Mouse (Mus musculus): ENCODE measurements around the gene Pabpn1. TPM values are rescaled to one million over a fixed set of nuclear protein-coding genes. Genes with fewer than 3 reads are reported as not detected.
A peak's percentile ranks its signal among the peaks of the same experiment; 100 is the strongest.

Pabpn1 gene
- polyA plus RNA-seq, 1 experiment from 2014 or later: 163 TPM

GRCm38 (mm10) chr14:54908682-54909081, 16.4 kb downstream of the Pabpn1 start:
- H3K9me3 ChIP-seq (replicated peaks; ENCODE audit: control insufficient read depth, low read length, poor library complexity, severe bottlenecking): no peaks in the 10 kb centered on the region
- WGBS: 90% methylated on average over 7 of the region's 7 CpGs
- H3K4me1 ChIP-seq (ENCODE audit: control insufficient read depth, insufficient read depth, low read length): peaks cover 19% of the 10 kb centered on the region
- H3K4me3 ChIP-seq (ENCODE audit: low read depth, low read length): no peak overlapping the region
- H3K4me2 ChIP-seq (ENCODE audit: low read length): no peak overlapping the region
- no peaks in the 10 kb centered on the region for H3K27me3 ChIP-seq (ENCODE audit: control insufficient read depth, insufficient read depth, low read depth, low read length)
- H3K36me3 ChIP-seq (ENCODE audit: control insufficient read depth, insufficient read depth, low read length): peaks cover 24% of the 10 kb centered on the region
- no peak for ATAC-seq
- no peak overlapping the region; the same call in 1 of the 2 replicates for H3K9ac ChIP-seq (ENCODE audit: low read depth, low read length)
- H3K27ac ChIP-seq (ENCODE audit: low read length): no peak overlapping the region

DNA sequence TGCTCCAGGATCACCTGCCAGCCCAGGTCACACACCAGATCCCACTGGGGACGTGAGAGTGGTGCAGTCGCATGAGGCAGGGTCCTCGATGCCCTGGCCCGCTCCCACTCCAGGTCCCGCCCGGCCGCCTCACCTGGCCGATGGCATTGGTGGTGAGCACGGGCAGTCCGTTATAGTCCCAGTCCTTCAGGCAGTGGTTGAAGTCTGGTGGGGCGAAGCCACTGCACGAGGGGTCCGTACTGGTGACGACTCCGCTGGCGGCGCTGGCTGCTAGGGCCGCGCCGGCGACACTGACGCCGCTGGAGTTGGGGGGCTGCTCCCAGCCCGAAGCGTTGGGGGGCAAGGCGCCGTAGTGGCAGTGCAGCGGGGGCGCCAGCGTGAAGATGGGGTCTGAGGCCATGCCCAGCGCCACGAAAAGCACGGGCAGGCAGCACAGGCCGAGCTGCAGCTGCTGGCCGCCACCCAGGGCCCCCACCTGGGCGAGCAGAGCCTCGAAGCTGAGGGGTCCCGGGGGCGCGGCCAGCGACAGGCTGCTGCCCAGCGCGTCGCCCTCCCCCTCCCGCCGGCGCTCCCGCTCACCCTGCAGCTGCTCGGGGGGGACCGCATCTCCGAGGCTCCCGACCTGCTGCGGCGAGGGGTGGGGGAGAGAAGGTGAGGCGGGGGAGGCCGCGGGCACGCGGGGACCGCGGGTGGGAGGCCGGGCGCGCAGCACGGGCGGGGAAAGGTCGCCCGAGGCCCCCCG, 20.0 kb downstream of the Pabpn1 start:
- H3K36me3 ChIP-seq (ENCODE audit: control insufficient read depth, insufficient read depth, low read length): peaks cover 12% of the 10 kb centered on the region
- H3K27me3 ChIP-seq (ENCODE audit: control insufficient read depth, insufficient read depth, low read depth, low read length): no peaks in the 10 kb centered on the region
- peak overlapping the region; percentile 98 for H3K9ac ChIP-seq (ENCODE audit: low read depth, low read length)
- peak overlapping the region; percentile 93 for H3K27ac ChIP-seq (ENCODE audit: low read length)
- peak; percentile 74 for ATAC-seq
- WGBS: 2% methylated on average over 50 of the region's 69 CpGs
- H3K4me3 ChIP-seq (ENCODE audit: low read depth, low read length): peak overlapping the region; percentile 78
- peak overlapping the region; percentile 96 for H3K4me2 ChIP-seq (ENCODE audit: low read length)
- no peaks in the 10 kb centered on the region for H3K9me3 ChIP-seq (replicated peaks; ENCODE audit: control insufficient read depth, low read length, poor library complexity, severe bottlenecking)
- peaks cover 20% of the 10 kb centered on the region for H3K4me1 ChIP-seq (ENCODE audit: control insufficient read depth, insufficient read depth, low read length)

- Histone ChIP-seq H3K27me3 (ENCODE audit: control insufficient read depth, insufficient read depth, low read depth, low read length) (no peaks in the 10 kb centered on the region), H3K4me3 (ENCODE audit: low read depth, low read length) (peak within 1 kb of the TSS; percentile 78), H3K36me3 (ENCODE audit: control insufficient read depth, insufficient read depth, low read length) (peaks cover 7% of the 10 kb centered on the region), H3K4me2 (ENCODE audit: low read length) (peak within 1 kb of the TSS; percentile 96), H3K4me1 (ENCODE audit: control insufficient read depth, insufficient read depth, low read length) (peaks cover 20% of the 10 kb centered on the region), H3K9ac (ENCODE audit: low read depth, low read length) (peak within 1 kb of the TSS; percentile 98), H3K9me3 (replicated peaks; ENCODE audit: control insufficient read depth, low read length, poor library complexity, severe bottlenecking) (no peaks in the 10 kb centered on the region), H3K27ac (ENCODE audit: low read length) (peak within 1 kb of the TSS; percentile 93)
- ATAC-seq: peak; percentile 97
- 0% methylated on average over 18 of the region's 28 CpGs for WGBS
Measured at GRCm38 (mm10) chr14:54912886-54913285, 20.6 kb downstream of the Pabpn1 start, which contains the start of gene Slc22a17. TSS of gene Slc22a17 (minus strand) at chr14:54913132.

GRCm38 (mm10) chr14:54913343-54913742, 21.0 kb downstream of the Pabpn1 start:
- H3K36me3 ChIP-seq (ENCODE audit: control insufficient read depth, insufficient read depth, low read length): peaks cover 2% of the 10 kb centered on the region; the same call in 1 of the 2 replicates
- peak overlapping the region; percentile 98 for H3K9ac ChIP-seq (ENCODE audit: low read depth, low read length)
- peak overlapping the region; percentile 93 for H3K27ac ChIP-seq (ENCODE audit: low read length)
- no peaks in the 10 kb centered on the region for H3K9me3 ChIP-seq (replicated peaks; ENCODE audit: control insufficient read depth, low read length, poor library complexity, severe bottlenecking)
- no peaks in the 10 kb centered on the region for H3K27me3 ChIP-seq (ENCODE audit: control insufficient read depth, insufficient read depth, low read depth, low read length)
- WGBS: 17% methylated on average over 10 of the region's 10 CpGs
- ATAC-seq: peak; percentile 15; the same call in 1 of the 2 replicates
- peaks cover 20% of the 10 kb centered on the region for H3K4me1 ChIP-seq (ENCODE audit: control insufficient read depth, insufficient read depth, low read length)
- H3K4me3 ChIP-seq (ENCODE audit: low read depth, low read length): peak overlapping the region; percentile 78
- H3K4me2 ChIP-seq (ENCODE audit: low read length): peak overlapping the region; percentile 96

- H3K36me3 ChIP-seq (ENCODE audit: control insufficient read depth, insufficient read depth, low read length): peaks cover 5% of the 10 kb centered on the region
- no peak overlapping the region for H3K4me3 ChIP-seq (ENCODE audit: low read depth, low read length)
- no peak overlapping the region for H3K27ac ChIP-seq (ENCODE audit: low read length)
- WGBS: 96% methylated on average over 15 of the region's 16 CpGs
- no peak overlapping the region for H3K4me2 ChIP-seq (ENCODE audit: low read length)
- no peak for ATAC-seq
- H3K9ac ChIP-seq (ENCODE audit: low read depth, low read length): no peak overlapping the region
- H3K4me1 ChIP-seq (ENCODE audit: control insufficient read depth, insufficient read depth, low read length): peaks cover 4% of the 10 kb centered on the region
- no peaks in the 10 kb centered on the region for H3K27me3 ChIP-seq (ENCODE audit: control insufficient read depth, insufficient read depth, low read depth, low read length)
- no peaks in the 10 kb centered on the region for H3K9me3 ChIP-seq (replicated peaks; ENCODE audit: control insufficient read depth, low read length, poor library complexity, severe bottlenecking)
Measured at GRCm38 (mm10) chr14:54920076-54920685, 27.9 kb downstream of the Pabpn1 start.

DNA sequence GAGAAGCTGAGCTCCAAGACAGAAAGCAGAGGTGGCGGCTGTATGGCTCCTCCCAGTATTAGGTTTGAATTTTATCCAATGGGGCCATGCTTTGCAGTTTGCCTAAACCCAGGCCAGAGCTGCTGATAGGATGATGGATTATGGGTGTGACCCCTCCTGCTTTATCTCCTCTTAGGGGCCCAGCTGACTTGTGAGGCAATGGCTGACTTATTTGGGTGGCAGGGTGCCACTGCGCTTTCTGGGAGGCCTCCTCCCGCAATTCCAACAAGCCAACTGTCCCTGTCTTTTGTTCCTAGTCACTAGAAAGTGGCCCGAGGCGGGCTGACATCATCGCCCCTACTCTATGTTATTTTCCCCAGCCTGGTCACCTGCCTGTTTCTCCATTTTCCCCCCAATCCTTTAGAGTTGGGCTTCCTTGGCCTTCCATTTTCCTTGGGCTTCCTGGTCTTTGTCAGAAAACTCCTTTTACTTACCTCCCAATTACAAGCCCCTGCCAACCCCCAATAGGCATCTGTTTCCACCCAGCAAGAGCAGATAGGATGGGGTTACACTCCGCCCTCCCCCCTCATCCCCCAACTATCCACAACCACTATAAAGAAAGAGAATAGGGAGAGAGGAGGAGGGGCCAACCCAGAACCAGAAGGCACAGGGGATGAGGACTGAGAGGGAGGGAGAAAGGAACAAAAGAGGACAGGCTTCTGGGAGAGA, 32.5 kb downstream of the Pabpn1 start:
- Histone ChIP-seq H3K9me3 (replicated peaks; ENCODE audit: control insufficient read depth, low read length, poor library complexity, severe bottlenecking) (no peaks in the 10 kb centered on the region), H3K4me1 (ENCODE audit: control insufficient read depth, insufficient read depth, low read length) (peaks cover 20% of the 10 kb centered on the region), H3K27ac (ENCODE audit: low read length) (peak overlapping the region; percentile 87), H3K9ac (ENCODE audit: low read depth, low read length) (peak overlapping the region; percentile 12; the same call in 1 of the 2 replicates), H3K27me3 (ENCODE audit: control insufficient read depth, insufficient read depth, low read depth, low read length) (no peaks in the 10 kb centered on the region), H3K4me2 (ENCODE audit: low read length) (peak overlapping the region; percentile 95), H3K4me3 (ENCODE audit: low read depth, low read length) (peak overlapping the region; percentile 54), H3K36me3 (ENCODE audit: control insufficient read depth, insufficient read depth, low read length) (peaks cover 5% of the 10 kb centered on the region)
- peak; percentile 47 for ATAC-seq
- 18% methylated on average over 7 of the region's 7 CpGs for WGBS

DNA sequence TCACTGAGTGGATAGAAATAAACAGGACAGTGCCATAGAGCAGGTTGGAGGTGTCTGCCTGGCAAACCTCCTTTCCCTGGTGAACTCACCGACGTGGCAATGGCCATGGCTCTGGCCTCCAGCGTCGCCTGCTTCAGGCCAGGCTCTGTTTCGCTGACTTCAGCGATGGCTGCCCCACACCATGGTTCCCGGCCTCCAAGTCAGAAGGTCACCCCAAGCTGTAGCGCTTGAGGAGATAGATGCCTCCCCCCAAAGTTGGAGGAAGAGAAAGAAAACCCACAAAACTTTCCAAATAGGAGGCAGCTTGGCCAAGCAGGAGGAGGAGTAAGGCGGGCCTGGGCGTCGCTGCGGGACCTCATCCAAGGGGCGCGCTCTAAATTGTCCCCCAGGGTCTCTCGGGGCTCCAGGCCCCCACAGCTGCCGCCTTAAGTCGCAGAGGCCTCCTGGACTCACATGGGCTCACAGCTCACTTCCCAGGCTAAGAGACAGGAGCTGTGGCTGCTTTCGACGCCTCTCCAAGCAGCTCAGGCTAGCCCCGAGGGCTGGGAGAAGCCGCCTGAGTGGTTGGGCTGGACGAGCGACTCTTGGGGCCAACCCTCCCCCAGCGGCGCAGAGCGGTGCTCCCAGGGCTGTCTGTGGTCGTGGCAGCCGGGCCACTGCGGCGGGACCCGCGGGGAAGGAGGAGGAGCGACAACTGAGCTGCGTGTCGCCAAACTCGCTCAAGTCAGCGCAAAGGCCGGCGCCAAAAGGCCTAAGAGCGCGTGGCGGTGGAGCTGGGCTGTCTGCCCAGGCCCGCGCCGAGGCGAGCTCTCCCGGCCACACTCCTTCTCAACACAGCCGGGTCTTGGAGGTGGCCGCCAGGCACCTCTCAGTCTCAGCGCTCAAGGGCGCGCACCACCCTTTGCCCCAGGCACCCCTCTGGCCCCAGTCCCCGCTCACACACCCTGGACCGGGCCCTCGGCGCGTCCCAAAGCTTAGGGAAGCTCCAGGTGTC, 33.3 kb downstream of the Pabpn1 start, which contains the start of gene Efs:
Gene Efs, minus strand, starts transcription at position 778 of the 994 bp plus-strand sequence.
- peak within 1 kb of the TSS; percentile 87 for H3K27ac ChIP-seq (ENCODE audit: low read length)
- ATAC-seq: peak; percentile 68
- H3K4me3 ChIP-seq (ENCODE audit: low read depth, low read length): peak within 1 kb of the TSS; percentile 54
- no peaks in the 10 kb centered on the region for H3K9me3 ChIP-seq (replicated peaks; ENCODE audit: control insufficient read depth, low read length, poor library complexity, severe bottlenecking)
- peaks cover under 1% of the 10 kb centered on the region; the same call in 1 of the 2 replicates for H3K36me3 ChIP-seq (ENCODE audit: control insufficient read depth, insufficient read depth, low read length)
- H3K4me1 ChIP-seq (ENCODE audit: control insufficient read depth, insufficient read depth, low read length): peaks cover 24% of the 10 kb centered on the region
- H3K4me2 ChIP-seq (ENCODE audit: low read length): peak within 1 kb of the TSS; percentile 95
- H3K27me3 ChIP-seq (ENCODE audit: control insufficient read depth, insufficient read depth, low read depth, low read length): no peaks in the 10 kb centered on the region
- WGBS: 2% methylated on average over 57 of the region's 57 CpGs
- peak within 1 kb of the TSS; percentile 79 for H3K9ac ChIP-seq (ENCODE audit: low read depth, low read length)

All from midbrain, embryonic 16.5 days (tissue).